Mouse (Mus musculus): ENCODE results near the gene Slc40a1. TPM values are rescaled to one million over a fixed set of nuclear protein-coding genes. Genes with fewer than 3 reads are reported as not detected.

Gene Slc40a1
- polyA plus RNA-seq, 1 experiment, result 41.1 TPM

GRCm38 (mm10) chr1:45924516-45924915 lies 1.8 kb downstream of the Slc40a1 start:
- no peaks in the 10 kb centered on the region; the same call in 1 of the 2 replicates for H3K4me1 ChIP-seq (ENCODE audit: control insufficient read depth, insufficient read depth, low read length)
- WGBS, result 41% methylated on average over 7 of the region's 7 CpGs
- H3K4me3 ChIP-seq (replicated peaks; ENCODE audit: control insufficient read depth, low read depth, low read length), result peak overlapping the region; percentile 47
- no peak overlapping the region for H3K27ac ChIP-seq (ENCODE audit: control insufficient read depth, insufficient read depth, low read depth, low read length, poor library complexity)
- no peak for TF ChIP-seq POLR2A (IDR thresholded peaks at IDR 0.05; ENCODE audit: borderline replicate concordance, control insufficient read depth, low read depth, low read length)
- no peak for TF ChIP-seq CTCF (IDR thresholded peaks at IDR 0.05; ENCODE audit: control insufficient read depth, insufficient read depth, low read length)

GRCm38 (mm10) chr1:45923306-45923705 lies 3.0 kb downstream of the Slc40a1 start:
- no peak overlapping the region for H3K27ac ChIP-seq (ENCODE audit: control insufficient read depth, insufficient read depth, low read depth, low read length, poor library complexity)
- H3K4me1 ChIP-seq (ENCODE audit: control insufficient read depth, insufficient read depth, low read length), result no peaks in the 10 kb centered on the region; the same call in 1 of the 2 replicates
- no peak for TF ChIP-seq POLR2A (IDR thresholded peaks at IDR 0.05; ENCODE audit: borderline replicate concordance, control insufficient read depth, low read depth, low read length)
- no peak for TF ChIP-seq CTCF (IDR thresholded peaks at IDR 0.05; ENCODE audit: control insufficient read depth, insufficient read depth, low read length)
- 80% methylated on average over 4 of the region's 4 CpGs for WGBS
- no peak overlapping the region for H3K4me3 ChIP-seq (replicated peaks; ENCODE audit: control insufficient read depth, low read depth, low read length)

- Histone ChIP-seq H3K27ac (ENCODE audit: control insufficient read depth, insufficient read depth, low read depth, low read length, poor library complexity) (no peak overlapping the region), H3K4me3 (replicated peaks; ENCODE audit: control insufficient read depth, low read depth, low read length) (no peak overlapping the region), H3K4me1 (ENCODE audit: control insufficient read depth, insufficient read depth, low read length) (no peaks in the 10 kb centered on the region; the same call in 1 of the 2 replicates)
- WGBS, result 96% methylated on average over 3 of the region's 3 CpGs
- TF ChIP-seq CTCF (IDR thresholded peaks at IDR 0.05; ENCODE audit: control insufficient read depth, insufficient read depth, low read length), result no peak
- no peak for TF ChIP-seq POLR2A (IDR thresholded peaks at IDR 0.05; ENCODE audit: borderline replicate concordance, control insufficient read depth, low read depth, low read length)
Observed at GRCm38 (mm10) chr1:45920703-45921102, 5.6 kb downstream of the Slc40a1 start.

GRCm38 (mm10) chr1:45919752-45920151 lies 6.6 kb downstream of the Slc40a1 start:
- no peak overlapping the region for H3K4me3 ChIP-seq (replicated peaks; ENCODE audit: control insufficient read depth, low read depth, low read length)
- H3K4me1 ChIP-seq (ENCODE audit: control insufficient read depth, insufficient read depth, low read length), result no peaks in the 10 kb centered on the region; the same call in 1 of the 2 replicates
- no peak overlapping the region for H3K27ac ChIP-seq (ENCODE audit: control insufficient read depth, insufficient read depth, low read depth, low read length, poor library complexity)
- WGBS, result 93% methylated on average over 1 of the region's 1 CpGs
- TF ChIP-seq CTCF (IDR thresholded peaks at IDR 0.05; ENCODE audit: control insufficient read depth, insufficient read depth, low read length) (no peak), POLR2A (IDR thresholded peaks at IDR 0.05; ENCODE audit: borderline replicate concordance, control insufficient read depth, low read depth, low read length) (no peak)

GRCm38 (mm10) chr1:45917136-45917803 lies 9.1 kb downstream of the Slc40a1 start:
- 70% methylated on average over 4 of the region's 4 CpGs for WGBS
- Histone ChIP-seq H3K4me1 (ENCODE audit: control insufficient read depth, insufficient read depth, low read length) (no peaks in the 10 kb centered on the region; the same call in 1 of the 2 replicates), H3K27ac (ENCODE audit: control insufficient read depth, insufficient read depth, low read depth, low read length, poor library complexity) (no peak overlapping the region), H3K4me3 (replicated peaks; ENCODE audit: control insufficient read depth, low read depth, low read length) (no peak overlapping the region)
- no peak for TF ChIP-seq CTCF (IDR thresholded peaks at IDR 0.05; ENCODE audit: control insufficient read depth, insufficient read depth, low read length)
- no peak for TF ChIP-seq POLR2A (IDR thresholded peaks at IDR 0.05; ENCODE audit: borderline replicate concordance, control insufficient read depth, low read depth, low read length)

GRCm38 (mm10) chr1:45916174-45916573 lies 10.1 kb downstream of the Slc40a1 start:
- Histone ChIP-seq H3K4me1 (ENCODE audit: control insufficient read depth, insufficient read depth, low read length) (no peaks in the 10 kb centered on the region; the same call in 1 of the 2 replicates), H3K4me3 (replicated peaks; ENCODE audit: control insufficient read depth, low read depth, low read length) (no peak overlapping the region), H3K27ac (ENCODE audit: control insufficient read depth, insufficient read depth, low read depth, low read length, poor library complexity) (no peak overlapping the region)
- 18% methylated on average over 3 of the region's 3 CpGs for WGBS
- TF ChIP-seq CTCF (IDR thresholded peaks at IDR 0.05; ENCODE audit: control insufficient read depth, insufficient read depth, low read length), result no peak
- TF ChIP-seq POLR2A (IDR thresholded peaks at IDR 0.05; ENCODE audit: borderline replicate concordance, control insufficient read depth, low read depth, low read length), result no peak

GRCm38 (mm10) chr1:45914236-45914635 lies 12.1 kb downstream of the Slc40a1 start:
- no peaks in the 10 kb centered on the region for H3K4me1 ChIP-seq (ENCODE audit: control insufficient read depth, insufficient read depth, low read length)
- no peak overlapping the region for H3K27ac ChIP-seq (ENCODE audit: control insufficient read depth, insufficient read depth, low read depth, low read length, poor library complexity)
- no peak for TF ChIP-seq CTCF (IDR thresholded peaks at IDR 0.05; ENCODE audit: control insufficient read depth, insufficient read depth, low read length)
- no peak for TF ChIP-seq POLR2A (IDR thresholded peaks at IDR 0.05; ENCODE audit: borderline replicate concordance, control insufficient read depth, low read depth, low read length)
- no peak overlapping the region for H3K4me3 ChIP-seq (replicated peaks; ENCODE audit: control insufficient read depth, low read depth, low read length)
- 95% methylated on average over 4 of the region's 4 CpGs for WGBS

- Histone ChIP-seq H3K4me1 (ENCODE audit: control insufficient read depth, insufficient read depth, low read length) (no peaks in the 10 kb centered on the region; the same call in 1 of the 2 replicates), H3K4me3 (replicated peaks; ENCODE audit: control insufficient read depth, low read depth, low read length) (no peak overlapping the region), H3K27ac (ENCODE audit: control insufficient read depth, insufficient read depth, low read depth, low read length, poor library complexity) (no peak overlapping the region)
- no peak for TF ChIP-seq CTCF (IDR thresholded peaks at IDR 0.05; ENCODE audit: control insufficient read depth, insufficient read depth, low read length)
- TF ChIP-seq POLR2A (IDR thresholded peaks at IDR 0.05; ENCODE audit: borderline replicate concordance, control insufficient read depth, low read depth, low read length), result no peak
- 65% methylated on average over 5 of the region's 5 CpGs for WGBS
Observed at GRCm38 (mm10) chr1:45905107-45905821, 21.1 kb downstream of the Slc40a1 start.

Measured in bone marrow, adult 2 months (tissue).